19 mouse cellular contexts compared by ENCODE assay signal in genomic region chr3:138812565-138812964, GRCm38 (mm10).
"Had no signal": no experiment of that assay in that cellular context is flagged by ENCODE, and none has a peak within 500 bp of the region (broad histone marks: within the 10 kb centered on the region; RNA-seq: fewer than 3 reads in every experiment).

No protein-coding gene starts in this region.

- H3K4me2 ChIP-seq: limb, embryonic 13.5 days; liver, embryonic 12.5 days; liver, embryonic 15.5 days; midbrain, embryonic 12.5 days; midbrain, embryonic 15.5 days; stomach, embryonic 15.5 days had no signal

- H3K36me3 ChIP-seq: limb, embryonic 10.5 days; limb, embryonic 13.5 days; liver, embryonic 12.5 days; liver, embryonic 15.5 days; midbrain, embryonic 12.5 days; midbrain, embryonic 15.5 days; stomach, embryonic 15.5 days had no signal

- ATAC-seq: liver, embryonic 12.5 days; midbrain, embryonic 15.5 days had no signal

- H3K27me3 ChIP-seq: limb, embryonic 13.5 days; liver, embryonic 12.5 days; liver, embryonic 15.5 days; megakaryocyte, embryonic 14.5 days; midbrain, embryonic 12.5 days; midbrain, embryonic 15.5 days; stomach, embryonic 15.5 days had no signal

- DNase-seq: kidney, adult 11 months; kidney, adult 9 months; layer of hippocampus, adult 9-11 months; liver; lung, adult 2 months; retina, postnatal 1 day; right cerebral cortex, postnatal 25 days; spleen, adult 18-20 months; thymus, postnatal 25 days had no signal

- H3K9ac ChIP-seq: limb, embryonic 13.5 days; liver, embryonic 12.5 days; liver, embryonic 15.5 days; midbrain, embryonic 12.5 days; midbrain, embryonic 15.5 days; stomach, embryonic 15.5 days had no signal

- H3K9me3 ChIP-seq: limb, embryonic 10.5 days; limb, embryonic 13.5 days; liver, embryonic 12.5 days; liver, embryonic 15.5 days; midbrain, embryonic 12.5 days; midbrain, embryonic 15.5 days; stomach, embryonic 15.5 days had no signal

- H3K4me3 ChIP-seq: layer of hippocampus, adult 2 months; limb, embryonic 10.5 days; limb, embryonic 13.5 days; liver, embryonic 12.5 days; liver, embryonic 15.5 days; megakaryocyte, embryonic 14.5 days; midbrain, embryonic 12.5 days; midbrain, embryonic 15.5 days; stomach, embryonic 15.5 days had no signal

- H3K27ac ChIP-seq: layer of hippocampus, adult 2 months; limb, embryonic 10.5 days; limb, embryonic 13.5 days; liver, embryonic 12.5 days; liver, embryonic 15.5 days; macrophage; midbrain, embryonic 12.5 days; midbrain, embryonic 15.5 days; stomach, embryonic 15.5 days had no signal

- H3K4me1 ChIP-seq: liver, embryonic 12.5 days; liver, embryonic 15.5 days had no signal
